Mouse (Mus musculus) splenic B cell, adult 2 months (primary cell): Measurements from ENCODE around the gene Zfp811.

Source experiments
- DNase-seq: peaks from one replicate; pipeline ENCODE4 v3.0.0-alpha.2; 2011; ENCODE audit warnings: low read depth, low spot score
- H3K27me3 ChIP-seq: 2 replicates; pipeline ENCODE4 v1.6.1; 2012; ENCODE audit warnings: mild to moderate bottlenecking, low read length, moderate library complexity, mixed read lengths; ENCODE audit not compliant: control insufficient read depth, poor library complexity, insufficient read depth, severe bottlenecking
- H3K36me3 ChIP-seq: 2 replicates; pipeline ENCODE4 v1.6.1; 2012; ENCODE audit warnings: mild to moderate bottlenecking, low read length, moderate library complexity, mixed read lengths; ENCODE audit not compliant: control insufficient read depth, poor library complexity, insufficient read depth, severe bottlenecking

Gene Zfp811

GRCm38 (mm10) chr17:32787436-32788093 lies 22.2 kb downstream of the Zfp811 start:
- Histone ChIP-seq H3K36me3 (no peaks in the 10 kb centered on the region), H3K27me3 (no peaks in the 10 kb centered on the region)
- peak; percentile 52 for DNase-seq

- Histone ChIP-seq H3K27me3 (no peaks in the 10 kb centered on the region), H3K36me3 (no peaks in the 10 kb centered on the region)
- DNase-seq: no peak
Measured at GRCm38 (mm10) chr17:32786944-32787343, 22.8 kb downstream of the Zfp811 start.

DNA sequence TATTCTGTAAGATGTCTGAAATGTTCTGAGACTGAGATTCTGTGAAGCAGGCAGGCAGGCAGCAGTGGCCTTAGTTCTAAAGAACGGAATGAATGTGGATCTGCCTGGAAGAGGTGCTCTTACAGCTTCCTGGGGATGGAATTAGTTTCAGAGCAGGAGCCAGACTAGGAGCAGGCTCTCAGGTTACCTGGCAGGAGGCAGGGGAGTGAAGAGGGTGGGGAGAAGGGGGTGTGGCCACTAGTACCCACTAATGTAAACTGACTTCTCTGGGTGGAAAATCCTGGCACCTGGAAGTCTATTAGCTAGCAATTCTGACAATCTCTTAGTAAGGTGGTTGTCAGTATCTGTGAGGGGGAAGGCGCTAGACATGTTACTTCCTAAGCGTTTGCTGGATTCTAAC lies 24.1 kb downstream of the Zfp811 start:
- DNase-seq: no peak
- H3K36me3 ChIP-seq: no peaks in the 10 kb centered on the region
- H3K27me3 ChIP-seq: no peaks in the 10 kb centered on the region

GRCm38 (mm10) chr17:32777564-32777963 lies 32.2 kb downstream of the Zfp811 start:
- Histone ChIP-seq H3K27me3 (no peaks in the 10 kb centered on the region), H3K36me3 (peaks cover 18% of the 10 kb centered on the region; the same call in 1 of the 2 replicates)
- no peak for DNase-seq

DNA sequence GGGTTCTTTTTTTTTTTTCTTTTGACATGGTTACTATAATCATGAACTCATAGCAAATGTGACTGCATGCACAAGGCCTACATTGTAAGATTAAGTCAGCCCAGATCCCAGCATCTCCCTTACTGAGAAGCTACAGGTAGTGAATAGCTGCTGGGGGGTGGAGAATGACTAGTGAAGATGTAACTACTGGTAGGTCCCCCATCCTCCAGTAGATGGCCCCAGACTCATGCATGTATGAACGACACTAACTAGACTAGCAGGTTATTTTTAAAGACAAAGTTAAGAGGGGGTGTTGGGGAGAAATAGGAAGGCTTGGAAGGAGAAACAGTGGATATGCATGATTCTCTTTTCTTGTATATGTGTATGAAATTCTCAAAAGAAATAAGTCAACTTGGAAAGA lies 38.5 kb downstream of the Zfp811 start:
- H3K27me3 ChIP-seq: no peaks in the 10 kb centered on the region
- DNase-seq: peak; percentile 46
- H3K36me3 ChIP-seq: peaks cover 18% of the 10 kb centered on the region; the same call in 1 of the 2 replicates

DNA sequence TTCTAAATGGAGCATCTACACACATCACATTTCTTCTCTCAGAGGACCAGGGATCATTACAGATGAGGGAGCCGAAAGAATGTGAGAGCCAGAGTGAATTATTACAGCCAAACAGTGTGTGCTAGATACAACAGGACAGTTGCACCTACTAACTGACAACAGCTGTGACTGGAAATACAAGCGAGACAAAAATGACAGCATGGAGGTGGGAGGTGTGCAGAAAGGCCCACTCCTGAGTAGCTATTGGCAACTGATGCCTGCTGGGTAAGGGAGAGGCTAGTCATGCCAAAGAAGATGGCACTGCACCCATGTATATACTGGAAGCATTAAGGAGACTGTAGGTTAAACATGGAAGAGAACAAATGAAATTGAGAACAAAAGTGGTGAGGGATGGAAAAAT lies 43.3 kb downstream of the Zfp811 start:
- DNase-seq: no peak
- peaks cover 2% of the 10 kb centered on the region; the same call in 1 of the 2 replicates for H3K36me3 ChIP-seq
- no peaks in the 10 kb centered on the region for H3K27me3 ChIP-seq

- Histone ChIP-seq H3K27me3 (no peaks in the 10 kb centered on the region), H3K36me3 (no peaks in the 10 kb centered on the region)
- DNase-seq: no peak
Measured at GRCm38 (mm10) chr17:32757331-32757730, 52.4 kb downstream of the Zfp811 start.

DNA sequence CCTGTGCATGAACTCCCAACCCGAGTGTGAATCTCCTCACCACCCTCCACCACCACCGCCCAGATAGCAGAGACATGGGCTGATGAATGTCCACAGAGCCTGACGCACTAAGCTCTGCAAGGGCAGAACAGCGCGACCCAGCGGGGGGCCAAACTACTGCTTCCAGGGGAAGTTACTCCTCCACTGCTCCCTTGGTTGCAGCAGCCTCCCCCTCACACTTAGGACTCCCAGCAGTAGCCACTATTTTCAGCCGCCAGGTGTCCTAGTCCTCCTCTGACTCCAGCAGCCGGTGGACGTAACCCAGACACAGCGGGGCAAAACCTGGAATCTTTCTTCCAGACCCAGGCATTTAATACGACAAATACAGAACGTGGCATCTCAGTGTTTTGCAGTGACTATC lies 56.1 kb downstream of the Zfp811 start:
- H3K36me3 ChIP-seq: no peaks in the 10 kb centered on the region
- DNase-seq: no peak

DNA sequence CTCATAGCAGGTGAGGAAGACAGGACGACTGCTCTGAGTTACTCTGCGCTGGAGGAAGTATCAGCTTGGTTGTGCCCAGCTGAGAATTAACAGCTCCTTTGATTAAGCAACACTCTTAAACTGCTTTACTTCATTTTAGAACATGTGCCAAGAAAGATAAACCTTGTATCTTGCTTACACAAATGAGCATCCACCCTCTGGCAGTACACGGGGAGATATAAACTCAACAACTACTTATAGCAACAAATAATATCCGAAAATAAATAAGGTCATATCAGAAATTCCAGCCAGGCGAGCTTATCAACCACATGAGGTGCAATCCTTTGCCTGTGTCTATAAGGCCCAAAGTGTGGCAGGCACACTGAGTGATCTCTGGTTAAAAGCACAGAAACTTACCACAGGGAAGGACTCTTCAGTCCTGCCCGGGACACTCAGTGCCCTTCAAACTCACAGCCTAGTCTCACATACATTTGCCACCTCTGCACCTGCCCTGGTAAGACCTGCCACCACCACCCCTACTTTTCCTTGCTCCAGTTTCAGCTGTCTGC lies 56.8 kb downstream of the Zfp811 start:
- no peaks in the 10 kb centered on the region for H3K27me3 ChIP-seq
- DNase-seq: no peak
- no peaks in the 10 kb centered on the region for H3K36me3 ChIP-seq

More for the DNA sequence above, 56.1 kb downstream of the Zfp811 start:
- no peaks in the 10 kb centered on the region for H3K27me3 ChIP-seq

GRCm38 (mm10) chr17:32750611-32751010 lies 59.1 kb downstream of the Zfp811 start:
- no peak for DNase-seq
- Histone ChIP-seq H3K27me3 (no peaks in the 10 kb centered on the region), H3K36me3 (no peaks in the 10 kb centered on the region)
